Mouse (Mus musculus) limb, embryonic 14.5 days (tissue): ENCODE data around the gene Ppp1ca. TPM values are rescaled to one million over a fixed set of nuclear protein-coding genes. Genes with fewer than 3 reads are reported as not detected.

Experiments used
- ATAC-seq: fragments of 200-750 bp; cut with Nextera tagmentation; 2 replicates; pipeline ENCODE4 v1.8.0; 2017; ENCODE audit warnings: low read depth, moderate number of reproducible peaks, moderate TSS enrichment; ENCODE audit not compliant: low FRiP score
- DNase-seq: peaks from one replicate; pipeline ENCODE4 v3.0.0-alpha.2; 2015; ENCODE audit warnings: low spot score
- H3K27ac ChIP-seq: fragments of 300-500 bp; sonication (generic); replicated peaks from 2 replicates; pipeline ENCODE4 v1.5.1; 2014; ENCODE audit warnings: low read depth, mild to moderate bottlenecking, low read length, moderate library complexity, mixed read lengths
- H3K27me3 ChIP-seq: fragments of 300-500 bp; sonication (generic); 2 replicates; pipeline ENCODE4 v1.6.1; 2014; ENCODE audit warnings: low read length, mixed read lengths; ENCODE audit not compliant: control insufficient read depth, insufficient read depth
- H3K36me3 ChIP-seq: fragments of 300-500 bp; sonication (generic); 2 replicates; pipeline ENCODE4 v1.6.1; 2014; ENCODE audit warnings: mild to moderate bottlenecking, low read length, moderate library complexity, mixed read lengths; ENCODE audit not compliant: control insufficient read depth, insufficient read depth
- H3K4me1 ChIP-seq: fragments of 300-500 bp; sonication (generic); 2 replicates; pipeline ENCODE4 v1.6.1; 2014; ENCODE audit warnings: antibody characterized with exemption, low read length, mixed read lengths; ENCODE audit not compliant: control insufficient read depth, insufficient read depth
- H3K4me2 ChIP-seq: fragments of 300-500 bp; sonication (generic); replicated peaks from 2 replicates; pipeline ENCODE4 v1.6.1; 2014; ENCODE audit warnings: low read depth, mild to moderate bottlenecking, low read length, moderate library complexity; ENCODE audit not compliant: severe bottlenecking
- H3K4me3 ChIP-seq: fragments of 300-500 bp; sonication (generic); replicated peaks from 2 replicates; pipeline ENCODE4 v1.5.1; 2014; ENCODE audit warnings: low read length
- H3K9ac ChIP-seq: fragments of 300-500 bp; sonication (generic); 2 replicates; pipeline ENCODE4 v1.6.1; 2014; ENCODE audit warnings: mild to moderate bottlenecking, low read depth, low read length, moderate library complexity; ENCODE audit not compliant: severe bottlenecking
- H3K9me3 ChIP-seq: fragments of 300-500 bp; sonication (generic); 2 replicates; pipeline ENCODE4 v1.6.1; 2016; ENCODE audit warnings: low read length; ENCODE audit not compliant: control insufficient read depth
- POLR2A ChIP-seq: fragments of 200-500 bp; IDR thresholded peaks from 2 replicates; pipeline ENCODE4 v1.8.0; 2012; ENCODE audit warnings: inconsistent platforms, mild to moderate bottlenecking, moderate library complexity, borderline replicate concordance; ENCODE audit not compliant: insufficient read depth, insufficient read length; ENCODE audit errors: extremely low read depth
- WGBS: fragments of 180-500 bp; shearing (Covaris S2); extraction: QIAGEN DNeasy Blood & Tissue Kit; methylation state at CpG from one replicate; pipeline ENCODE4 v1.1.7; 2014; 5-methylcytosine and 5-hydroxymethylcytosine counted together
- polyA plus RNA-seq, 2 experiments: library from polyadenylated mRNA; depleted of rRNA in 1 of 2; stranded (reverse) in 1 of 2; unstranded in 1 of 2; fragments of >200 nt; fragmentation: Nextera tagmentation in 1 of 2; extraction: Ambion mirVana in 1 of 2; gene quantifications; 2 replicates each; pipeline versions ENCODE4 v1.2.1 to v1.2.3; 2012 to 2014

Ppp1ca gene
- polyA plus RNA-seq, 2 experiments, result 490 to 794 TPM

DNA sequence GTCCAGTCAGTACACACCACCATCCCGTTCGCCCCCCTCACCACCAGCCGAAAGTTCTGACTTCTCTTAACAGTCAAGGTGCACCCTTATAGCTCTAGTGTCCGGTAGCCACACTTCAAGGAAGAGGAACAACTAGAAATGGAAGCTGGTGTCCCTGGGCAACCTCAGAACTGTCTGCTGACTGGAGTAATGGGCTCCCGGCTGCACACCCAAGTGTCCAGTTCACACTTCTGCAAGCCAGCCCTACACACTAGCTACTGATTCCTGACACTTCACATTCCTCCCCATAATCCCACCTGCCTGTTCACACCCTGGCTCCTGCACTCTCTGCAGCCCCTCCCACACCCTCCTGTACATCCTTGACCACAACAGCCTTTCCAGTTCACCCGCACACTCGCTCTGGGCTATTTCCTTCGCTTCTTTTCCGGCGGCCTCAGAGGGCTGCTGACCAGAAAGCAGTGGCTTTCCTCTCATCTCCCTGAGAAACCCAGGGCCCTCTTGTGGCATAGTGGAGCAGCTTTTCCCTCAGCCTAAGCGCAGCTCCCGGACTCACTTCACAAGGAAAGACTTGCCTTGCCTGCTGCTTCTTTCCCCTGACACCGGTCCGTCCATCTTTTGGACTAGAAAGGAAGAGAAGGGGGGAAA is 24.3 kb downstream of the Ppp1ca start:
- no peak for TF ChIP-seq POLR2A
- Histone ChIP-seq H3K4me3 (peak overlapping the region; percentile 91), H3K27me3 (no peaks in the 10 kb centered on the region), H3K27ac (0 out of 2 replicates have a peak overlapping the region, but pooled peaks have one; percentile 33), H3K9ac (no peak overlapping the region), H3K4me2 (peak overlapping the region; percentile 94), H3K4me1 (peaks cover 63% of the 10 kb centered on the region), H3K9me3 (no peaks in the 10 kb centered on the region), H3K36me3 (no peaks in the 10 kb centered on the region)
- 14% methylated on average over 14 of the region's 14 CpGs for WGBS
- ATAC-seq, result no peak
- DNase-seq, result no peak

DNA sequence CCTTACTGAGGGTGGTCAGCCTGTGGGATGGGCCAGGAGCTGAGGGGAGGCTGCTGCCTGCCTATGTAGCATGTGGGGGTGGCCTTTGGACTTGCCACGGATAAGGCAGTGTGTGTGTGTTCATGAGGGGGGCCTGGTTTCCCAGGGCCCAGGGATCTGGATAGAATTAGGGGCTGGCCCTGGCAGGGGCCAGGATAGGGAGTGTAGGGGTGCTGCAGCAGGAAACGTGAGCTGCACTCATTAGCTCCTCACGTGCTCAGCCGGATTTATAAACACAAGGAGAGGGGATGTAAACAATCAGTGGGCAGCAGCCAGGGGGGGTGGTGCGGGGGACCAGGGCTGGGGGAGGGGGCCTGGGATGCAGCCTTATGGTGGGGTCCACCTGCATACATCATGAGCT is 25.3 kb downstream of the Ppp1ca start:
- no peak overlapping the region for H3K27ac ChIP-seq
- H3K9me3 ChIP-seq, result no peaks in the 10 kb centered on the region
- peaks cover 56% of the 10 kb centered on the region for H3K4me1 ChIP-seq
- H3K9ac ChIP-seq, result 0 out of 2 replicates have a peak overlapping the region, but pooled peaks have one; percentile 3
- WGBS, result 13% methylated on average over 5 of the region's 5 CpGs
- ATAC-seq (no peak), DNase-seq (no peak)
- no peaks in the 10 kb centered on the region for H3K27me3 ChIP-seq
- peak overlapping the region; percentile 94 for H3K4me2 ChIP-seq
- 0 out of 2 replicates have a peak overlapping the region, but pooled peaks have one; percentile 2 for H3K4me3 ChIP-seq
- no peak for TF ChIP-seq POLR2A
- H3K36me3 ChIP-seq, result peaks cover 4% of the 10 kb centered on the region

DNA sequence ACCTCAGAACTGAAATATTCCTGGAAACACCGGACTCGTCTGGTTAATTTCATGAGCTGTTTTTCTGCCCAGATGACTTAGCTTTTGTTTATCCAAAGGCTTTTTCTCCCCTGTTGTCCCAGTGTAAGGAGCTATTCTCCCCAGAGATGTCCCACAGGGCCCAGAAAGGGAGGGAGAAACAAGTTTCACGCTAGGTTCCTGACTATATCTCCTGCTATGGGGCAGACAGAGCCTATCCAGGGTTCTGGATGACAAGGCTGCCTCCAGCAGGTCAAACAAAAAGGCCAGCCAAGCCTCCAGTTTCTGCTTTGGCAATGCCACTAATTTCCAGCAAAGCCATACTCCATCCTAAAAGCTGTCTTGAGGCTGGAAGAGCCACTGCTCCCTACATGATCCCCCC is 26.0 kb downstream of the Ppp1ca start:
- H3K36me3 ChIP-seq, result peaks cover 11% of the 10 kb centered on the region
- H3K9me3 ChIP-seq, result no peaks in the 10 kb centered on the region
- H3K9ac ChIP-seq, result peak overlapping the region; percentile 22; the same call in 1 of the 2 replicates
- no peak overlapping the region for H3K4me2 ChIP-seq
- H3K4me1 ChIP-seq, result peaks cover 51% of the 10 kb centered on the region
- ATAC-seq, result no peak
- DNase-seq, result no peak
- H3K27me3 ChIP-seq, result no peaks in the 10 kb centered on the region
- TF ChIP-seq POLR2A, result no peak
- WGBS, result 34% methylated on average over 3 of the region's 3 CpGs
- H3K4me3 ChIP-seq, result no peak overlapping the region
- no peak overlapping the region for H3K27ac ChIP-seq

DNA sequence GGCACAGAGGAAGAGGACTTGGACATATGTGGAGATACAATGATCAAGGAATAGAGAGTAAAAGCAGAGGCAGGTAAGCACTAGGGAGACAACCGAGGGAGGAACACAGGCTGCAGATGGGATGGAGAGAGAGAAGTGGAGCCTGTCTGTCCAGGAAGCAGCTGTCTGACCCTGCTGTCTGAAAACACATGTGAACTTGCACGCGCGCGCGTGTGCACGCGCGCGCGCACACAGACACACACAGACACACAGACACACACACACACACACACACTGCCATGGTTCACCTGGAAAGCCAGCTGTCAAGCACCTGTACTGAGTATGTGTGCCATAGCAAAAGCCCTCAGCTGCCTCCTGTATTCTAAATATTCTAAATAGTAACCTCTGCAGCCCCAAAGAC is 26.4 kb downstream of the Ppp1ca start:
- peaks cover 14% of the 10 kb centered on the region for H3K36me3 ChIP-seq
- no peak for ATAC-seq
- H3K4me1 ChIP-seq, result peaks cover 47% of the 10 kb centered on the region
- WGBS, result 78% methylated on average over 11 of the region's 11 CpGs
- no peak for TF ChIP-seq POLR2A
- DNase-seq, result no peak
- H3K9me3 ChIP-seq, result no peaks in the 10 kb centered on the region
- H3K4me3 ChIP-seq, result no peak overlapping the region
- H3K27me3 ChIP-seq, result no peaks in the 10 kb centered on the region
- no peak overlapping the region for H3K4me2 ChIP-seq
- no peak overlapping the region for H3K27ac ChIP-seq
- H3K9ac ChIP-seq, result 0 out of 2 replicates have a peak overlapping the region, but pooled peaks have one; percentile 22

DNA sequence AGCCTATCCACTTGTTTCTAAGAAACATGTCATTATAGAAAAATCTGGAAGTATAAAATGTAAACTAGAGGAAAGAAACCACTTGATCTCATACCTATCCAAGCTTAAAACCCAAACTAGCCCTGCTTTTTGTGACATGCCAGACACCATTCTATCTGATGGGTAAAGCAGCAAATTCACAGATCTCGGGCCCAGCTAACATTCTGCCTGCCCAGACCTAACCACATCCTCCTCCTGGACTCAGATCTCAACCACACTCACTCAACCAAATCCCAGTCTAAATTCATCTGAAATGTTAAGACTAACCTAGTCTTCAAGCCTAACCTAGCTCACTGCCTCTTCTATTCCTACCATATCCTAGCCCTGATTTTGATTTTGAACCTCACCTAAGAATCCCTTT is 26.9 kb downstream of the Ppp1ca start:
- WGBS, result 88% methylated on average over 1 of the region's 1 CpGs
- no peak for ATAC-seq
- no peak overlapping the region for H3K4me2 ChIP-seq
- no peak for DNase-seq
- H3K4me3 ChIP-seq, result no peak overlapping the region
- no peak overlapping the region for H3K27ac ChIP-seq
- H3K4me1 ChIP-seq, result peaks cover 42% of the 10 kb centered on the region
- no peak overlapping the region for H3K9ac ChIP-seq
- H3K9me3 ChIP-seq, result no peaks in the 10 kb centered on the region
- peaks cover 14% of the 10 kb centered on the region for H3K36me3 ChIP-seq
- no peaks in the 10 kb centered on the region for H3K27me3 ChIP-seq
- no peak for TF ChIP-seq POLR2A
